Mouse (Mus musculus) cerebellum, adult (tissue): ENCODE results near the gene Antxr1.

Experiments used
- ATAC-seq: cut with Nextera tagmentation; 2 replicates; pipeline ENCODE4 v1.9.2; 2017; ENCODE audit warnings: mild to moderate bottlenecking, moderate library complexity, mixed read lengths; ENCODE audit not compliant: insufficient number of reproducible peaks, low FRiP score, low TSS enrichment

The Antxr1 gene

GRCm38 (mm10) chr6:87202048-87202605 is 133.5 kb downstream of the Antxr1 start:
- ATAC-seq = no peak

- ATAC-seq = no peak
Observed at GRCm38 (mm10) chr6:87189755-87190154, 145.9 kb downstream of the Antxr1 start.

GRCm38 (mm10) chr6:87186988-87187387 is 148.6 kb downstream of the Antxr1 start:
- ATAC-seq = no peak

GRCm38 (mm10) chr6:87184418-87184817 is 151.2 kb downstream of the Antxr1 start:
- ATAC-seq = no peak

- ATAC-seq = no peak
Observed at GRCm38 (mm10) chr6:87183981-87184380, 151.6 kb downstream of the Antxr1 start.

- ATAC-seq = no peak
Observed at GRCm38 (mm10) chr6:87183159-87183558, 152.5 kb downstream of the Antxr1 start.

GRCm38 (mm10) chr6:87182736-87183135 is 152.9 kb downstream of the Antxr1 start:
- ATAC-seq = no peak

GRCm38 (mm10) chr6:87171461-87171860 is 164.2 kb downstream of the Antxr1 start:
- no peak for ATAC-seq

- ATAC-seq = no peak
Observed at GRCm38 (mm10) chr6:87170875-87171274, 164.7 kb downstream of the Antxr1 start.

- no peak for ATAC-seq
Observed at GRCm38 (mm10) chr6:87170277-87170676, 165.3 kb downstream of the Antxr1 start.

- no peak for ATAC-seq
Observed at GRCm38 (mm10) chr6:87168021-87168420, 167.6 kb downstream of the Antxr1 start.

- no peak for ATAC-seq
Observed at GRCm38 (mm10) chr6:87166673-87167305, 168.8 kb downstream of the Antxr1 start.

- ATAC-seq = no peak
Observed at GRCm38 (mm10) chr6:87165536-87166311, 169.9 kb downstream of the Antxr1 start.

- ATAC-seq = no peak
Observed at GRCm38 (mm10) chr6:87161391-87162263, 174.0 kb downstream of the Antxr1 start.

GRCm38 (mm10) chr6:87160196-87160595 is 175.4 kb downstream of the Antxr1 start:
- ATAC-seq = no peak

- no peak for ATAC-seq
Observed at GRCm38 (mm10) chr6:87158062-87158623, 177.5 kb downstream of the Antxr1 start.

GRCm38 (mm10) chr6:87153836-87154235 is 181.8 kb downstream of the Antxr1 start:
- ATAC-seq = no peak

- ATAC-seq = no peak
Observed at GRCm38 (mm10) chr6:87153231-87153580, 182.4 kb downstream of the Antxr1 start.

GRCm38 (mm10) chr6:87152461-87153230 is 183.0 kb downstream of the Antxr1 start:
- ATAC-seq = no peak

GRCm38 (mm10) chr6:87151427-87151826 is 184.2 kb downstream of the Antxr1 start:
- ATAC-seq = no peak
